ENCODE assay signal across 8 mouse cellular contexts in genomic region chr16:18288166-18288565, GRCm38 (mm10). TPM values are rescaled to one million over a fixed set of nuclear protein-coding genes. Genes with fewer than 3 reads are reported as not detected.
DNase-seq lines count a peak whose midpoint lies in the region; ATAC-seq lines count a peak whose summit lies in the region.

No protein-coding gene starts in this region.

- H3K27ac ChIP-seq in heart, embryonic 13.5 days (replicated peaks) = peak overlapping the region; percentile 93
- H3K27ac ChIP-seq in liver, embryonic 15.5 days (replicated peaks) = peak overlapping the region; percentile 88
- H3K27ac ChIP-seq in stomach, embryonic 15.5 days = peak overlapping the region; percentile 92; the same call in 1 of the 2 replicates

- peak overlapping the region; percentile 99 for H3K9ac ChIP-seq in heart, embryonic 13.5 days
- peak overlapping the region; percentile 84 for H3K9ac ChIP-seq in liver, embryonic 15.5 days
- peak overlapping the region; percentile 97 for H3K9ac ChIP-seq in stomach, embryonic 15.5 days

- peak overlapping the region; percentile 97 for H3K4me2 ChIP-seq in heart, embryonic 13.5 days
- H3K4me2 ChIP-seq in liver, embryonic 15.5 days = peak overlapping the region; percentile 83
- peak overlapping the region; percentile 77 for H3K4me2 ChIP-seq in stomach, embryonic 15.5 days

- under 1% methylated on average over 4 of the region's 4 CpGs for WGBS in heart, embryonic 13.5 days
- 2% methylated on average over 4 of the region's 4 CpGs for WGBS in liver, embryonic 15.5 days (ENCODE audit: insufficient replicate concordance)
- WGBS in stomach, embryonic 15.5 days = 0% methylated on average over 4 of the region's 4 CpGs

- H3K9me3 ChIP-seq in heart, embryonic 13.5 days = no peaks in the 10 kb centered on the region
- no peaks in the 10 kb centered on the region for H3K9me3 ChIP-seq in liver, embryonic 15.5 days (replicated peaks)
- H3K9me3 ChIP-seq in stomach, embryonic 15.5 days = no peaks in the 10 kb centered on the region

- ATAC-seq in heart, embryonic 13.5 days (ENCODE audit: extremely low read depth, insufficient number of reproducible peaks, low FRiP score, low TSS enrichment) = no peak
- ATAC-seq in liver, embryonic 15.5 days (ENCODE audit: insufficient read depth) = no peak
- no peak for ATAC-seq in stomach, embryonic 15.5 days (ENCODE audit: insufficient read depth, low FRiP score, low read depth)

- peak overlapping the region; percentile 95 for H3K4me3 ChIP-seq in heart, embryonic 13.5 days
- peak overlapping the region; percentile 76 for H3K4me3 ChIP-seq in liver, embryonic 15.5 days (replicated peaks)
- H3K4me3 ChIP-seq in stomach, embryonic 15.5 days (replicated peaks) = peak overlapping the region; percentile 94

- peak; percentile 30 to 74 for DNase-seq in adrenal gland, adult (ENCODE audit: inconsistent age in 2 of 2, low spot score in 1 of 2)
- no peak for DNase-seq in adrenal gland, postnatal 4 days (ENCODE audit: low spot score in 2 of 2)
- DNase-seq in thymus, postnatal 0 days (ENCODE audit: low spot score) = peak; percentile 5
- DNase-seq in thymus, postnatal 10 days (ENCODE audit: low spot score in 2 of 2) = no peak
- no peak for DNase-seq in right cerebral cortex, adult 2 months (ENCODE audit: low spot score in 2 of 2)

- peaks cover 35% of the 10 kb centered on the region for H3K4me1 ChIP-seq in heart, embryonic 13.5 days
- peaks cover 33% of the 10 kb centered on the region for H3K4me1 ChIP-seq in liver, embryonic 15.5 days (replicated peaks)
- peaks cover 18% of the 10 kb centered on the region for H3K4me1 ChIP-seq in stomach, embryonic 15.5 days

- H3K36me3 ChIP-seq in heart, embryonic 13.5 days = peaks cover 40% of the 10 kb centered on the region
- H3K36me3 ChIP-seq in liver, embryonic 15.5 days (replicated peaks) = peaks cover 40% of the 10 kb centered on the region
- H3K36me3 ChIP-seq in stomach, embryonic 15.5 days = peaks cover 26% of the 10 kb centered on the region

- no peaks in the 10 kb centered on the region for H3K27me3 ChIP-seq in heart, embryonic 13.5 days (replicated peaks)
- H3K27me3 ChIP-seq in liver, embryonic 15.5 days = no peaks in the 10 kb centered on the region
- H3K27me3 ChIP-seq in stomach, embryonic 15.5 days (replicated peaks) = no peaks in the 10 kb centered on the region

RNA-seq across cellular contexts. Expression of gene Dgcr8, which starts 0.9 kb away (rescaled TPM):
- 10 to 100 TPM; 49.7 to 58.4 TPM for total RNA-seq in adrenal gland, postnatal 4 days (2021)
- 25.1 and 27.8 TPM in 2 replicates for polyA plus RNA-seq in thymus, postnatal 0 days (2015; fragmentation: Nextera tagmentation; extraction: Ambion mirVana)
- 20.1 and 20.4 TPM in 2 replicates for polyA plus RNA-seq in heart, embryonic 13.5 days (2015; fragmentation: Nextera tagmentation; extraction: Ambion mirVana)
- 11.2 and 12.8 TPM in 2 replicates for polyA plus RNA-seq in liver, embryonic 15.5 days (2015; fragmentation: Nextera tagmentation; extraction: Ambion mirVana)
- 25.9 and 28.2 TPM in 2 replicates for polyA plus RNA-seq in stomach, embryonic 15.5 days (2015; fragmentation: Nextera tagmentation; extraction: Ambion mirVana)

RNA-seq across cellular contexts. Expression of gene Gm49776, which starts 30.0 kb away (rescaled TPM):
- not detected for total RNA-seq in adrenal gland, postnatal 4 days (2021)
- 2.4 and 6.3 TPM in 2 replicates for polyA plus RNA-seq in thymus, postnatal 0 days (2015; fragmentation: Nextera tagmentation; extraction: Ambion mirVana)
- 1.8 and 2.7 TPM in 2 replicates for polyA plus RNA-seq in heart, embryonic 13.5 days (2015; fragmentation: Nextera tagmentation; extraction: Ambion mirVana)
- not detected in 2 replicates for polyA plus RNA-seq in liver, embryonic 15.5 days (2015; fragmentation: Nextera tagmentation; extraction: Ambion mirVana)
- polyA plus RNA-seq in stomach, embryonic 15.5 days (2015; fragmentation: Nextera tagmentation; extraction: Ambion mirVana) = 1.1 TPM in 2 replicates

RNA-seq across cellular contexts. Expression of gene Ranbp1, which starts 39.6 kb away (rescaled TPM):
- total RNA-seq in adrenal gland, postnatal 4 days (2021) = 100 to 1,000 TPM; 167 to 187 TPM
- 582 and 637 TPM in 2 replicates for polyA plus RNA-seq in thymus, postnatal 0 days (2015; fragmentation: Nextera tagmentation; extraction: Ambion mirVana)
- polyA plus RNA-seq in heart, embryonic 13.5 days (2015; fragmentation: Nextera tagmentation; extraction: Ambion mirVana) = 409 and 412 TPM in 2 replicates
- polyA plus RNA-seq in liver, embryonic 15.5 days (2015; fragmentation: Nextera tagmentation; extraction: Ambion mirVana) = 210 and 237 TPM in 2 replicates
- polyA plus RNA-seq in stomach, embryonic 15.5 days (2015; fragmentation: Nextera tagmentation; extraction: Ambion mirVana) = 536 and 556 TPM in 2 replicates

RNA-seq across cellular contexts. Expression of gene Trmt2a, which starts 39.7 kb away (rescaled TPM):
- total RNA-seq in adrenal gland, postnatal 4 days (2021) = 10 to 100 TPM; 55.7 to 58.8 TPM
- 86.9 and 88.5 TPM in 2 replicates for polyA plus RNA-seq in thymus, postnatal 0 days (2015; fragmentation: Nextera tagmentation; extraction: Ambion mirVana)
- polyA plus RNA-seq in heart, embryonic 13.5 days (2015; fragmentation: Nextera tagmentation; extraction: Ambion mirVana) = 62.3 and 66.2 TPM in 2 replicates
- 51.7 and 56.5 TPM in 2 replicates for polyA plus RNA-seq in liver, embryonic 15.5 days (2015; fragmentation: Nextera tagmentation; extraction: Ambion mirVana)
- 93.7 and 111 TPM in 2 replicates for polyA plus RNA-seq in stomach, embryonic 15.5 days (2015; fragmentation: Nextera tagmentation; extraction: Ambion mirVana)

RNA-seq across cellular contexts. Expression of gene Zdhhc8, which starts 53.2 kb away (rescaled TPM):
- 10 to 100 TPM; 26.7 to 27.0 TPM for total RNA-seq in adrenal gland, postnatal 4 days (2021)
- 25.2 and 27.1 TPM in 2 replicates for polyA plus RNA-seq in thymus, postnatal 0 days (2015; fragmentation: Nextera tagmentation; extraction: Ambion mirVana)
- polyA plus RNA-seq in heart, embryonic 13.5 days (2015; fragmentation: Nextera tagmentation; extraction: Ambion mirVana) = 20.7 and 22.1 TPM in 2 replicates
- polyA plus RNA-seq in liver, embryonic 15.5 days (2015; fragmentation: Nextera tagmentation; extraction: Ambion mirVana) = 1.6 and 2.2 TPM in 2 replicates
- polyA plus RNA-seq in stomach, embryonic 15.5 days (2015; fragmentation: Nextera tagmentation; extraction: Ambion mirVana) = 15.2 and 15.7 TPM in 2 replicates

Comparison
In these comparisons a context has a peak if more than half of its experiments do, and no peak if none do; other contexts are left out.
1. DNase-seq: peak in adrenal gland, adult (2 of 2) and thymus, postnatal 0 days (single experiment); none in adrenal gland, postnatal 4 days (0 of 2), thymus, postnatal 10 days (0 of 2) and right cerebral cortex, adult 2 months (0 of 2).
2. Peak in every context shown above with its lines, with median percentiles within 50 percentile points of each other: H3K27ac ChIP-seq, H3K4me2 ChIP-seq, H3K4me3 ChIP-seq and H3K9ac ChIP-seq.